Mouse (Mus musculus) cortical plate, adult 2 months (tissue): Measurements from ENCODE around the gene Nipbl. TPM values are rescaled to one million over a fixed set of nuclear protein-coding genes. Genes with fewer than 3 reads are reported as not detected.
"Not testable (repeated sequence)": the region's sequence is repeated elsewhere in the genome, so short reads cannot be mapped to it uniquely, and the experiment has no call there.

Experiments
- H3K27ac ChIP-seq: fragments of 200-500 bp; 2 replicates; pipeline ENCODE4 v1.5.1; 2012; ENCODE audit warnings: low read length, control low read depth, inconsistent platforms; ENCODE audit not compliant: insufficient read depth
- H3K4me1 ChIP-seq: fragments of 200-500 bp; 2 replicates; pipeline ENCODE4 v1.6.1; 2011; ENCODE audit warnings: low read length; ENCODE audit not compliant: control insufficient read depth, insufficient read depth
- H3K4me3 ChIP-seq: fragments of 200-500 bp; 2 replicates; pipeline ENCODE4 v1.5.1; 2011; ENCODE audit warnings: mild to moderate bottlenecking, low read length, control low read depth; ENCODE audit not compliant: insufficient read depth
- CTCF ChIP-seq: fragments of 200-500 bp; IDR thresholded peaks from 2 replicates; pipeline ENCODE4 v1.5.1; 2011; ENCODE audit warnings: mild to moderate bottlenecking, control low read depth, low read length; ENCODE audit not compliant: insufficient read depth; ENCODE audit errors: extremely low read depth
- POLR2A ChIP-seq: fragments of 200-500 bp; IDR thresholded peaks from 2 replicates; pipeline ENCODE4 v1.6.1; 2011; ENCODE audit warnings: mild to moderate bottlenecking, low read length, control low read depth; ENCODE audit not compliant: insufficient read depth; ENCODE audit errors: extremely low read depth
- polyA plus RNA-seq: library from polyadenylated mRNA; depleted of rRNA; stranded (reverse); fragments of >200 nt; gene quantifications from 2 replicates; pipeline ENCODE4 v1.2.3, GENCODE M21; 2012

Gene Nipbl
- polyA plus RNA-seq, 1 experiment, result 10.3 TPM

DNA sequence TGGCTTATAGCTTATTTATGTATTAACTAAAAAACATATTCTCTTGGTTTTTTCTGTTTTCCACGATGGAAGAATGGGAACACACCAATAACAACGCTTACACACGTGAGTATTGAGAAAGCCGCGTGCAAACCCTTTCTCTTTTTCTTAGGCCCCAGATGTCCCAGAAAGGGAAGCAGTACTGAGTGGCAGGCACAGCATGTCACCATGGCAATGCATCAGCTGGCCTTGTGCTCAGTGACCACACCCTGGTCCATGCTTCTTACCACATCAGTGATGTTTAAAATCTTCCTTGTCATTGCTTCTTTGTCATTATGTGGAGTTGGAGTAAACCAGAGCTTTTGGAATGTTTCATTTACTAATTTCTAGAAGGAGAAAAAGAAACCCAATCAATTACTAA is 125.1 kb downstream of the Nipbl start:
- no peak for TF ChIP-seq CTCF
- TF ChIP-seq POLR2A, result no peak
- Histone ChIP-seq H3K4me1 (no peaks in the 10 kb centered on the region), H3K4me3 (no peak overlapping the region), H3K27ac (no peak overlapping the region)

DNA sequence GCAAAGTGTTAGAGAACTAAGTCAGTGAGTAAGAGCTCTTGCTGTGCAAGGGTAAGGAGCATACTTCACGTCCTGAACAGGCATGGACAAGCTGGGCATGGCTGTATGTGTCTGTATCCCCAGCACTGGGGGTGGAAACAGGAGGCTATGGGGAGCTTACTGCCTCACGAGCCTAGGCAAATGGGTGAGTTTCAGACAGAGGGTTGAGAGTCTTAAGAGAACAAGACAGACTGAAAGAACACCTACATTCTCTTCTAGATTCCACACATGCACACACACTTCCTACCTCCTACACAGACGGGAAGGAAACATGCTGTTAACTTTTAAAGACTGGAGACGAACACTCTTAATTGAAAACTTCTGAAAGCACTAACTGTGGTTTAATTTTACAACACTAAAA is 126.9 kb downstream of the Nipbl start:
- Histone ChIP-seq H3K27ac (no peak overlapping the region), H3K4me3 (no peak overlapping the region), H3K4me1 (no peaks in the 10 kb centered on the region)
- TF ChIP-seq CTCF (no peak), POLR2A (no peak)

DNA sequence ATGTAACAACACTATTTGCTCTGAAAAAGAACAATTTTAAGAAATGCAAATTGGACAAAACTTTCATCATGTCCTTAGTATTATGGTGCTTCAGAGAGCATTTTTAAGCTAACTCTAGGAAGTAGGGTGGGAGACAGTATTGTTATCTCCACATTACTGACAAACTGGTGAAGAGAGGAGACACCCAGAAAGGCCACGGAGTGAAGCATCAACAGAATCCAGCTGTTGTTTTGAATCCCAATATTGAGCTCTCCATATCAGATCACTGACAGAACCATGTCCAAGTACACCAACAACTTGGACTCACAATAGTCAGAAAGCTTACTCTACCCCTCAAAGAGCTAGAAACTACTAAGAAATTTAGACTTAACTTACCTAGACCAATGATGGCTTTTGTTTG is 138.8 kb downstream of the Nipbl start:
- no peak overlapping the region for H3K27ac ChIP-seq
- no peaks in the 10 kb centered on the region for H3K4me1 ChIP-seq
- no peak for TF ChIP-seq CTCF
- TF ChIP-seq POLR2A, result no peak
- H3K4me3 ChIP-seq, result no peak overlapping the region

DNA sequence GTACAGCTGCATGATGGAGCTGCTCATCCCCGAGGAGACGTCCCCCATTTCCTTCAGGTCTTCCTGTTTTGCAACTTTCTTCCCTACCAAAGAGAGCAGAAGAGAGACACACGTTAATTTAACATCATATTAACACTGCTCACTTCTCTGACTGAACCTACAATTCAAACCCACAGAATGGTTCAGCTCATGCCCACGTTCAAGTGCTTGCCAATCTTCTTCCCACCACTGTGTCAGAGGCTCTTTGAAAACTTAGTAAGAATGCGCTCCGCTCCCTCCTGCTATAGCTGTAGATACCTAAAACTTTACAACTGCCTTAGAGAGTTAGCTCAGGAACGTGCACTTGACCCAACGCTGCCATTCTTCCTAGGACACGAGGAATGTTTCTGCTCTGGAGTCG is 141.3 kb downstream of the Nipbl start:
- Histone ChIP-seq H3K4me1 (no peaks in the 10 kb centered on the region), H3K27ac (no peak overlapping the region), H3K4me3 (no peak overlapping the region)
- TF ChIP-seq CTCF (no peak), POLR2A (no peak)

DNA sequence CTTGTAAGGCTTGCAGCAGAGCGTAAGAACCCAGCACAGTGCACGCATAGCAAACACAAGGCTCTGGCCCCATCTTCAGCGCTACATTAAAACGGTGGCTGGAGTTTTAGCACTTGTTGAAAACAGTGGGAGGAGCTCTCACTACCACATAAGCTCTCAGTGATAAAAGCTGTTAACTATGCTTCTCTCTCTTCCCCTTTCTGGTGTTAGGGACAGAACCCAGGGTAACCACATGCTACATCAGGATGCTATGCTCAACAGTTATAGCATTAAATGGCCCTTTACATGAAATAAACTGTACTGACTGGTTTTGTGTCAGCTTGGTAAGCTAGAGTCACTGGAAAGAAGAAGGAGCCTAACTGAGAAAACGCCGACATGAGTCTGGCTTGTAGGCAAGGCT is 150.1 kb downstream of the Nipbl start:
- Histone ChIP-seq H3K4me1 (no peaks in the 10 kb centered on the region), H3K4me3 (no peak overlapping the region), H3K27ac (no peak overlapping the region)
- TF ChIP-seq CTCF (no peak), POLR2A (no peak)

DNA sequence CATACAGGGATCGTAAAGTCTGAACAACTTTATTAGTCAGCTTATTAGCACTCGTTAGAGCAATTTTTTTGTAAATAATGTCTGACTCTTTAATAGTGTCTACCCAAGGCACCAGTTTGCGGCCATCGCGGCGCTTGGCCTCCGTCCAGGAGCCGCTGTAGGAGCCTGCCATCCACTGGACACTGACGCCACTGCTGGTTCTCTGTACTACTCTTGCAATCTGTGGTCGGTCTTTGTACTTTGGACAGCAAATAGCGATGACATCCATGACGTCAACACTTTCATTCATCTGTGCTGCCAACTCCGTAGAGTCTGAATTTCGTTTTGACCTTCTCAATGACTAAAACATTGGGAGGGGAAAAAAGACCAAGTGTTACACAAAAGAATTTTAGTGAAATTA is 153.0 kb downstream of the Nipbl start:
- TF ChIP-seq POLR2A (no peak), CTCF (no peak)
- Histone ChIP-seq H3K4me1 (no peaks in the 10 kb centered on the region), H3K4me3 (no peak overlapping the region), H3K27ac (no peak overlapping the region)

DNA sequence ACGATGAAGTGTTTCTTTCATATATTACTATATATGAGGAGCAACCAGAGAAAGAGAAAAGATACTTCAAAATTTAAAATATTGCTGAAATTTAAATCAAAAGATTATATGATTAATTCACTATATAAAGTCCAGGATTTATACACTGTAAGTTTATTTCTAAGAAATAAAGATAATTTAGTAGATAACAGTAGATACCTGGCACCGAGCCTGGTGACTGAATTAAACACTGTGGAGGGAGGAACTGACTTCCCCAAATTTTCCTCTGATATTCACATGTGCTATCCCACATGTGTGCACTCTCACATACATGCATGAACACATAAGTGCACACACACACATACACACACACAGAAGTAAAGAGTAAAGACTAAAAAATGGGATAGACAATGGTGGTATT is 162.1 kb downstream of the Nipbl start:
- no peak overlapping the region for H3K27ac ChIP-seq
- H3K4me3 ChIP-seq, result no peak overlapping the region
- TF ChIP-seq CTCF (no peak), POLR2A (no peak)
- no peaks in the 10 kb centered on the region for H3K4me1 ChIP-seq

DNA sequence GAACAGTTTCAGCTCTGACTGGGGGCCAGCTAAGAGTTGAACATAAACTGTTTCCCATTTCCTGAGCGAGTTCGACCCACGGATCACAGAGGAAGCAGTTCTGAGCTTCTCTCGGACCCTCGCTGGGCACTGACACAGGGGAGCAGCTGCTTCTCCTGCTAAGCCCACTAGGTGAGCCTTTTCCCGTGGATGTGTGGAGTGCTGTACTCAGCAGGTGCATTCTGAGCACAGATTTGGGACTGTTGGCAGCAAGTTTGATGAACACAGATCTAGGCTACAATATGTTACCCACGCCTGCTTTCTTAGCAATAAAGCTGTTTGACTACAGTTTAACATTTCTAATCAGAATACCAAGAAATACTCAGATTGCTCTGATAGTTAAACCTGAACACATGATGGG is 162.6 kb downstream of the Nipbl start:
- Histone ChIP-seq H3K4me1 (no peaks in the 10 kb centered on the region), H3K27ac (no peak overlapping the region), H3K4me3 (no peak overlapping the region)
- TF ChIP-seq POLR2A, result no peak

DNA sequence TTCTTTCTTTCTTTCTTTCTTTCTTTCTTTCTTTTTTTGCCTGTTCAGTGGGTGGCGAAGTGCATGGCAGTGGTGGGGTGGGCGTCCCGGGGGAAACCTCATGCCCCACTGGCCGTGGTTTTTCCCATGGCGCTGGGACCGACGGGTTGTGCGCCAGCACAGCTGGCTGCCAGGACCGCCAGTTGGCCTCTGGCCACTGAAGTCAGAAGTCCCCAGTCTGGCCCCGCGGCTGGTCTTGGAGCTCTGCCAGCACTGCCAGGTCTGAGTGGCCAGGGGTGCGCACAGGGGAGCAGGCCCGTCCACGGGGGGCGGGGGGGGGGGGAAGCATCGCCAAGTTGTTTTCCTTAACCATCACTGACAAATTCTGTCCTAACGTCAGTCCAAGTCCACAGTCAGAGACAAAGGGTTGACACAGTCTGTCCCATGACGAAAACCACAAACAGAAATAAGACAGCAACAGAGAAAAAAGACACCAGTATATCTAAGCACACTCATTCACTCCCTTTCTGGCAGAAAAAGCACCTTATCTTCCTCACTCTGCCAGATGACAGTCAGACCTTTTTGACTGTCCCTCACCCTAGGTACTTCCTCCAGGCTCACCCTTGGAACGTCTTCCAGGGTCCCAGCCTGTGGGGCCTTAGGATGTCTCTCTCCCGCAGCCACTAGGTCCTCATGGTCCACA is 164.2 kb downstream of the Nipbl start:
- 0 out of 2 replicates have a peak overlapping the region, but pooled peaks have one; percentile 24 for H3K4me3 ChIP-seq
- no peaks in the 10 kb centered on the region for H3K4me1 ChIP-seq
- TF ChIP-seq CTCF, result no peak
- no peak for TF ChIP-seq POLR2A
- H3K27ac ChIP-seq, result no peak overlapping the region

DNA sequence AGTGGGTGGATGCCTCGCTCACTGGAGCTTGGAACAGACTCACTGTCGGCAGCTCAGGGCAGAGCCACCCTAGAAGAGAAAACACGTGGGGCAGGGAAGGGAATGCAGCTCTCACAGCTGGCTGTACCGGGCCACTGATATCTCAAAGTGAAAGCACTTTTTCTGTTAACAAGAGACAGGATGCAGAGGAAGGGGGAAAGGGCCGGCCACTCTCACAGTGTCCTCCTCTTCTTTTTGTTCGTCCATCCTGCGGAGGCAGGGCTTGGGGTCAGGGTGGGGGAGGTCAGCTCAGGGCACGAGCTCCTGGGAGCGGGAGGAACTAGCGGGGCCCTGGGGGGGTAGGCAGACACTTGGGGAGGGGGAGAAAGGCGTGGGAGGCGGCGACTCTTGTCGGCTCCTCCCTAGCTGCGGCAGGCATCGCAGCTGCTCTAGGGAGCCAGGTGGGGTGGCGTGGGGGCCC is 164.9 kb downstream of the Nipbl start:
- H3K4me1 ChIP-seq, result no peaks in the 10 kb centered on the region
- no peak for TF ChIP-seq POLR2A
- TF ChIP-seq CTCF, result no peak
- 0 out of 2 replicates have a peak overlapping the region, but pooled peaks have one; percentile 24 for H3K4me3 ChIP-seq
- no peak overlapping the region for H3K27ac ChIP-seq

DNA sequence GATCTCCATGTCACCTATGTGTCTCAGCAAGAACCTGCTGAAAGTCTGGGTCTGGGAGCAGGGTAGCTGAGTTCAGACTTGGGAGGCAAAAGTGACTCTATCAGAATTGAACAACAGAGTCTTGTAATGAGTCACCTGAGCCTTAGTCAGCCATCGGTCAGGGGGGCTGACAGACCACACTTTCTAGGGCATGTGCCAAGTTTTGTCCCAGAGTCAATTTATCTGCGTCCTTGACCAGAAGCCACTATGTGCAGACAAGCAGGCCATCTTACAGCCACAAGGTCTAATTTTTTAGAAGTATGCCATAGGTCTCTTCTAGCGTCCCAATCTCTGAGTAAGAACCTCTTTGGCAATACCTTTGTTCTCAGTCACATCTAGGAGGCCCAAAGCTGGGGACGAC is 166.3 kb downstream of the Nipbl start:
- not testable (repeated sequence) for H3K4me1 ChIP-seq, H3K4me3 ChIP-seq, H3K27ac ChIP-seq
